Mouse (Mus musculus) ES-E14 (cell line): ENCODE data around the gene Tex22.

ENCODE experiments used
- CHD2 ChIP-seq: IDR thresholded peaks from 2 replicates; pipeline ENCODE4 v1.6.1; 2014; ENCODE audit warnings: mild to moderate bottlenecking, low read depth, low read length, inconsistent platforms
- HCFC1 ChIP-seq: IDR thresholded peaks from 2 replicates; pipeline ENCODE4 v1.6.1; 2012; ENCODE audit warnings: low read length, inconsistent platforms, borderline replicate concordance; ENCODE audit not compliant: insufficient read depth
- MAFK ChIP-seq: IDR thresholded peaks from 2 replicates; pipeline ENCODE4 v1.6.1; 2014; ENCODE audit warnings: mild to moderate bottlenecking, low read depth, low read length, inconsistent platforms; ENCODE audit not compliant: insufficient read depth
- ZC3H11A ChIP-seq: IDR thresholded peaks from 2 replicates; pipeline ENCODE4 v1.6.1; 2012; ENCODE audit warnings: low read depth, mild to moderate bottlenecking, inconsistent platforms, low read length, borderline replicate concordance
- ZNF384 ChIP-seq: IDR thresholded peaks from 2 replicates; pipeline ENCODE4 v1.6.1; 2012; ENCODE audit warnings: low read depth, low read length, inconsistent platforms

GRCm38 (mm10) chr12:113062201-113062600 is 12.1 kb upstream of the Tex22 start:
- TF ChIP-seq ZC3H11A (no peak), MAFK (no peak), HCFC1 (no peak), CHD2 (no peak), ZNF384 (no peak)
